Mouse (Mus musculus): ENCODE measurements around the gene Gm21985. TPM values are rescaled to one million over a fixed set of nuclear protein-coding genes. Genes with fewer than 3 reads are reported as not detected.

The Gm21985 gene
- polyA plus RNA-seq, 1 experiment = not detected

DNA sequence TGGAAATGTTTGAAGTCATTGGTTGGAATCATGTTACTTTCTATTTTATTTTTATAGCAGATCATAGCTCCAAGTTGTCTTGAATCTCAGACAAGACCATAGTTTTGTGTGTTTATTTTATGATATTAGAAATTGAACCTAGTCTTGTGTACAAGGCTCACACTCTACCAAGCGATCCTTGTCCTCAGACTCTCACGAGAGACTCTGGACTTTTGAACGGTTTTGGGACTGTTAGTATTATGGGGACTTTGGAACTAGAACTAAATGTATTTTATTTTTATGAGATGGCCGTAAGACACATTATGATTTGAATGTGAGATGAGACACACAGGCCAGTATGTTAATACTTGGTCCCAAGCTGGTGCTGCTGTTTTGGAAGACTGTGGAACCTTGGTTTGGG is 32.1 kb downstream of the Gm21985 start:
- Histone ChIP-seq H3K4me3 (replicated peaks; ENCODE audit: extremely low read depth, low read depth, low read length) (no peak overlapping the region), H3K4me1 (ENCODE audit: control insufficient read depth, insufficient read depth, low read length) (no peaks in the 10 kb centered on the region; the same call in 1 of the 2 replicates)
- DNase-seq = no peak
- no peak for TF ChIP-seq CTCF (IDR thresholded peaks at IDR 0.05; ENCODE audit: insufficient read depth, low read length)
- no peak for TF ChIP-seq POLR2A (IDR thresholded peaks at IDR 0.05; ENCODE audit: borderline replicate concordance, extremely low read depth, low read depth, low read length)
- WGBS = 87% methylated on average over 4 of the region's 4 CpGs

- Histone ChIP-seq H3K4me3 (replicated peaks; ENCODE audit: extremely low read depth, low read depth, low read length) (no peak overlapping the region), H3K4me1 (ENCODE audit: control insufficient read depth, insufficient read depth, low read length) (peaks cover 12% of the 10 kb centered on the region)
- WGBS = 44% methylated on average over 3 of the region's 3 CpGs
- no peak for TF ChIP-seq CTCF (IDR thresholded peaks at IDR 0.05; ENCODE audit: insufficient read depth, low read length)
- TF ChIP-seq POLR2A (IDR thresholded peaks at IDR 0.05; ENCODE audit: borderline replicate concordance, extremely low read depth, low read depth, low read length) = no peak
- no peak for DNase-seq
Measured at GRCm38 (mm10) chr2:112308671-112309070, 42.6 kb downstream of the Gm21985 start.

- no peak for DNase-seq
- no peak for TF ChIP-seq POLR2A (IDR thresholded peaks at IDR 0.05; ENCODE audit: borderline replicate concordance, extremely low read depth, low read depth, low read length)
- no peak for TF ChIP-seq CTCF (IDR thresholded peaks at IDR 0.05; ENCODE audit: insufficient read depth, low read length)
- no peak overlapping the region for H3K4me3 ChIP-seq (replicated peaks; ENCODE audit: extremely low read depth, low read depth, low read length)
- peaks cover 12% of the 10 kb centered on the region for H3K4me1 ChIP-seq (ENCODE audit: control insufficient read depth, insufficient read depth, low read length)
- 23% methylated on average over 10 of the region's 10 CpGs for WGBS
Measured at GRCm38 (mm10) chr2:112309161-112309600, 43.1 kb downstream of the Gm21985 start.

- Histone ChIP-seq H3K4me1 (ENCODE audit: control insufficient read depth, insufficient read depth, low read length) (no peaks in the 10 kb centered on the region; the same call in 1 of the 2 replicates), H3K4me3 (replicated peaks; ENCODE audit: extremely low read depth, low read depth, low read length) (no peak overlapping the region)
- DNase-seq = no peak
- TF ChIP-seq CTCF (IDR thresholded peaks at IDR 0.05; ENCODE audit: insufficient read depth, low read length) = no peak
- TF ChIP-seq POLR2A (IDR thresholded peaks at IDR 0.05; ENCODE audit: borderline replicate concordance, extremely low read depth, low read depth, low read length) = no peak
- WGBS = 94% methylated on average over 7 of the region's 7 CpGs
Measured at GRCm38 (mm10) chr2:112315638-112316037, 49.5 kb downstream of the Gm21985 start.

GRCm38 (mm10) chr2:112318227-112318626 is 52.1 kb downstream of the Gm21985 start:
- 79% methylated on average over 2 of the region's 2 CpGs for WGBS
- DNase-seq = no peak
- no peaks in the 10 kb centered on the region; the same call in 1 of the 2 replicates for H3K4me1 ChIP-seq (ENCODE audit: control insufficient read depth, insufficient read depth, low read length)
- no peak overlapping the region for H3K4me3 ChIP-seq (replicated peaks; ENCODE audit: extremely low read depth, low read depth, low read length)
- TF ChIP-seq CTCF (IDR thresholded peaks at IDR 0.05; ENCODE audit: insufficient read depth, low read length) (no peak), POLR2A (IDR thresholded peaks at IDR 0.05; ENCODE audit: borderline replicate concordance, extremely low read depth, low read depth, low read length) (no peak)

DNA sequence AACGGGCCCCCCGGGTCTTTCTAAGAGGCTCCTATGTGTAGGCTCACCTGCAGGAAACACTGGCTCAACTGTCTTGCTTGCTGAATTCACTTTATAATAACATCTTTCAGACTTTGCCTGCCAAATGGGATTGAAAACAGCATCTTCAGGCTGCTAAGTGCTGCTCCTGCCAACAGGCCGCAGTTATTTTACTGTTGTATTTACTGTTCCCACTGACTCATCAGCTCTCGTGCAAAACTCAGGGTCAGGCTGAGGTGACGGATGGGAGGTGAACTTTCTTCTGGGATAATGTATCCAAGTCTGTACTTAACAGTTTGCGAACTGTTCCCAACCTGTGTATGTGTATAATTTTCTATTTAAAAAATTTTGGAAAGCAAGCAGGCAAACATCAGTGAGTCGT is 52.8 kb downstream of the Gm21985 start:
- no peak overlapping the region for H3K4me3 ChIP-seq (replicated peaks; ENCODE audit: extremely low read depth, low read depth, low read length)
- no peak for TF ChIP-seq POLR2A (IDR thresholded peaks at IDR 0.05; ENCODE audit: borderline replicate concordance, extremely low read depth, low read depth, low read length)
- TF ChIP-seq CTCF (IDR thresholded peaks at IDR 0.05; ENCODE audit: insufficient read depth, low read length) = no peak
- no peaks in the 10 kb centered on the region; the same call in 1 of the 2 replicates for H3K4me1 ChIP-seq (ENCODE audit: control insufficient read depth, insufficient read depth, low read length)
- 68% methylated on average over 7 of the region's 7 CpGs for WGBS
- no peak for DNase-seq

DNA sequence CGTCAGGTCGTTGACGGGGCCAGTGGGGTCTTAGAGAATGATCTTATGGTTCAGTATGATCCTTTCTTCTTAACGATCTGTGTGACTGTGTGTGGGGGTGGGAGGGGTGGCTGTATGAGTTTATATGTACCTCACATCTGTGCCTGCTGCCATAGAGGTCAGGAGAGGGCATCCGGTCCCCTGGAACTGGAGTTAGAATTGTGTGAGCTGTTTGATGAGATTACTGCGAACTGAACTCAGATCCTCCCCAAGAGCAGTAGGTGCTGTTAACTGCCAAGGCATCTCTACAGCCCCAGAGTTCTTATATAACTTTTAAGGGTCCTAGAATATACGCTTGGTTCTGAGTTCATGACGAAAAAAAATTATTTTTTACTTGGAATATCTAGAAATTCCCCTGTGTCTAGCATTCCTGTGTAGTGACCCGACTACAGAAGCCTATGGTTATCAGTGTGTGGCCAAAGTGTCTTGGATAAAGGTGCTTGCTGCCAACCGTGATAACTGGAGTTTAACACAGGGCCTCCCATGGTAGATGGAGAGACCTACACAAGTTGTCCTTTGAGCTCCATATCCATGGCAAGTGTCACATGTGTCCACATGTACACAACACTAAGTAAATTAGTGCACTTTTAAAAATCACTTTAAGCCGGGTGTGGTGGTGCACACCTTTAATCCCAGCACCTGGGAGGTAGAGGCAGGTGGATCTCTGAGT is 62.1 kb downstream of the Gm21985 start:
- Histone ChIP-seq H3K4me1 (ENCODE audit: control insufficient read depth, insufficient read depth, low read length) (no peaks in the 10 kb centered on the region), H3K4me3 (replicated peaks; ENCODE audit: extremely low read depth, low read depth, low read length) (no peak overlapping the region)
- DNase-seq = no peak
- TF ChIP-seq POLR2A (IDR thresholded peaks at IDR 0.05; ENCODE audit: borderline replicate concordance, extremely low read depth, low read depth, low read length) = no peak
- 86% methylated on average over 11 of the region's 11 CpGs for WGBS

GRCm38 (mm10) chr2:112332051-112332898 is 66.2 kb downstream of the Gm21985 start:
- WGBS = 54% methylated on average over 4 of the region's 4 CpGs
- DNase-seq = no peak
- TF ChIP-seq POLR2A (IDR thresholded peaks at IDR 0.05; ENCODE audit: borderline replicate concordance, extremely low read depth, low read depth, low read length) = no peak
- no peak for TF ChIP-seq CTCF (IDR thresholded peaks at IDR 0.05; ENCODE audit: insufficient read depth, low read length)
- no peaks in the 10 kb centered on the region for H3K4me1 ChIP-seq (ENCODE audit: control insufficient read depth, insufficient read depth, low read length)
- H3K4me3 ChIP-seq (replicated peaks; ENCODE audit: extremely low read depth, low read depth, low read length) = no peak overlapping the region

GRCm38 (mm10) chr2:112337211-112337610 is 71.1 kb downstream of the Gm21985 start:
- no peak for DNase-seq
- TF ChIP-seq CTCF (IDR thresholded peaks at IDR 0.05; ENCODE audit: insufficient read depth, low read length) (no peak), POLR2A (IDR thresholded peaks at IDR 0.05; ENCODE audit: borderline replicate concordance, extremely low read depth, low read depth, low read length) (no peak)
- H3K4me1 ChIP-seq (ENCODE audit: control insufficient read depth, insufficient read depth, low read length) = no peaks in the 10 kb centered on the region
- WGBS = 90% methylated on average over 6 of the region's 6 CpGs
- H3K4me3 ChIP-seq (replicated peaks; ENCODE audit: extremely low read depth, low read depth, low read length) = no peak overlapping the region
